Mouse (Mus musculus): ENCODE results near the gene Sptssb. TPM values are rescaled to one million over a fixed set of nuclear protein-coding genes. Genes with fewer than 3 reads are reported as not detected.

Sptssb gene
- total and polyA plus RNA-seq, 3 experiments: not detected

GRCm38 (mm10) chr3:69907564-69907963, 47.8 kb upstream of the Sptssb start:
- no peak for TF ChIP-seq SMC3 (IDR thresholded peaks at IDR 0.05; ENCODE audit: low read depth, low read length)
- TF ChIP-seq MXI1 (IDR thresholded peaks at IDR 0.05; ENCODE audit: low read depth, low read length): no peak
- no peak for TF ChIP-seq TBP (conservative IDR thresholded peaks at IDR 0.05; ENCODE audit: low read depth, low read length)
- no peak for TF ChIP-seq MAFK (IDR thresholded peaks at IDR 0.05; ENCODE audit: insufficient replicate concordance, low read length)
- no peak for TF ChIP-seq ETS1 (conservative IDR thresholded peaks at IDR 0.05; ENCODE audit: low read depth, low read length)
- no peak for TF ChIP-seq KAT2A (IDR thresholded peaks at IDR 0.05; ENCODE audit: insufficient replicate concordance, low read length)
- TF ChIP-seq MEF2A (IDR thresholded peaks at IDR 0.05; ENCODE audit: borderline replicate concordance, low read depth, low read length): no peak
- TF ChIP-seq ZC3H11A (IDR thresholded peaks at IDR 0.05; ENCODE audit: low read depth, low read length): no peak
- no peak for TF ChIP-seq CHD2 (IDR thresholded peaks at IDR 0.05; ENCODE audit: low read length)
- no peak for TF ChIP-seq IRF4 (IDR thresholded peaks at IDR 0.05; ENCODE audit: low read depth, low read length)
- no peak for TF ChIP-seq NELFE (IDR thresholded peaks at IDR 0.05; ENCODE audit: low read depth, low read length)
- TF ChIP-seq BHLHE40 (IDR thresholded peaks at IDR 0.05; ENCODE audit: low read depth, low read length): no peak
- TF ChIP-seq EP300 (IDR thresholded peaks at IDR 0.05; ENCODE audit: low read length): no peak
- no peak for TF ChIP-seq ELF1 (IDR thresholded peaks at IDR 0.05; ENCODE audit: low read depth, low read length)
- TF ChIP-seq NRF1 (IDR thresholded peaks at IDR 0.05; ENCODE audit: low read depth, low read length): no peak
- Histone ChIP-seq H3K4me2 (ENCODE audit: insufficient read depth, low read depth, poor library complexity, severe bottlenecking) (no peak overlapping the region), H3K4me1 (ENCODE audit: control insufficient read depth in 1 of 2, insufficient read depth in 2 of 2) (0 out of 4 replicates have a peak, but pooled peaks cover 0 to 5% of the 10 kb centered on the region in 2 experiments), H3K4me3 (replicated peaks in 1 of 3; ENCODE audit: low read depth in 2 of 3, low read length in 2 of 3, poor library complexity in 1 of 3) (no peak overlapping the region), H3K79me2 (replicated peaks; ENCODE audit: control insufficient read depth, extremely low read depth, insufficient read depth, poor library complexity, severe bottlenecking) (no peaks in the 10 kb centered on the region), H3K9me3 (replicated peaks; ENCODE audit: low read length) (no peaks in the 10 kb centered on the region), H3K9ac (ENCODE audit: insufficient read depth, low read depth) (no peak overlapping the region), H3K36me3 (replicated peaks in 1 of 2; ENCODE audit: control insufficient read depth in 1 of 2, insufficient read depth in 1 of 2, low read length in 1 of 2) (no peaks in the 10 kb centered on the region), H3K27me3 (replicated peaks) (no peaks in the 10 kb centered on the region), H3K27ac (ENCODE audit: insufficient read depth, low read depth) (no peak overlapping the region)
- in situ Hi-C loops (cut with MboI; ENCODE audit: low pct_ligation_motif_present, low pct_unique_long_range_greater_than_20kb, low sequenced_read_pairs) (no loop called here), dilution Hi-C loops (cut with MboI; ENCODE audit: extremely low pct_ligation_motif_present, extremely low pct_unique_long_range_greater_than_20kb, low sequenced_read_pairs) (no loop called here)
- no peak for DNase-seq (ENCODE audit: extremely low read depth)

- Histone ChIP-seq H3K4me1 (ENCODE audit: control insufficient read depth in 1 of 2, insufficient read depth in 2 of 2) (0 out of 4 replicates have a peak, but pooled peaks cover 0 to 5% of the 10 kb centered on the region in 2 experiments), H3K9ac (ENCODE audit: insufficient read depth, low read depth) (no peak overlapping the region), H3K27ac (ENCODE audit: insufficient read depth, low read depth) (no peak overlapping the region), H3K79me2 (replicated peaks; ENCODE audit: control insufficient read depth, extremely low read depth, insufficient read depth, poor library complexity, severe bottlenecking) (no peaks in the 10 kb centered on the region), H3K4me2 (ENCODE audit: insufficient read depth, low read depth, poor library complexity, severe bottlenecking) (no peak overlapping the region), H3K4me3 (replicated peaks in 1 of 3; ENCODE audit: low read depth in 2 of 3, low read length in 2 of 3, poor library complexity in 1 of 3) (no peak overlapping the region), H3K9me3 (replicated peaks; ENCODE audit: low read length) (no peaks in the 10 kb centered on the region), H3K27me3 (replicated peaks) (no peaks in the 10 kb centered on the region), H3K36me3 (replicated peaks in 1 of 2; ENCODE audit: control insufficient read depth in 1 of 2, insufficient read depth in 1 of 2, low read length in 1 of 2) (no peaks in the 10 kb centered on the region)
- TF ChIP-seq JUN (IDR thresholded peaks at IDR 0.05; ENCODE audit: insufficient read depth, low read depth, low read length): no peak
- TF ChIP-seq TBP (conservative IDR thresholded peaks at IDR 0.05; ENCODE audit: low read depth, low read length): no peak
- TF ChIP-seq MAX (IDR thresholded peaks at IDR 0.05; ENCODE audit: low read length): no peak
- no peak for TF ChIP-seq CHD1 (IDR thresholded peaks at IDR 0.05; ENCODE audit: low read depth, low read length)
- no peak for TF ChIP-seq USF1 (IDR thresholded peaks at IDR 0.05; ENCODE audit: low read depth, low read length)
- no peak for TF ChIP-seq ELF1 (IDR thresholded peaks at IDR 0.05; ENCODE audit: low read depth, low read length)
- TF ChIP-seq SMC3 (IDR thresholded peaks at IDR 0.05; ENCODE audit: low read depth, low read length): no peak
- TF ChIP-seq ETS1 (conservative IDR thresholded peaks at IDR 0.05; ENCODE audit: low read depth, low read length): no peak
- TF ChIP-seq PAX5 (IDR thresholded peaks at IDR 0.05; ENCODE audit: low read length): no peak
- TF ChIP-seq ZKSCAN1 (IDR thresholded peaks at IDR 0.05; ENCODE audit: borderline replicate concordance, low read depth, low read length): no peak
- dilution Hi-C loops (cut with MboI; ENCODE audit: extremely low pct_ligation_motif_present, extremely low pct_unique_long_range_greater_than_20kb, low sequenced_read_pairs): no loop called here
- in situ Hi-C loops (cut with MboI; ENCODE audit: low pct_ligation_motif_present, low pct_unique_long_range_greater_than_20kb, low sequenced_read_pairs): no loop called here
- DNase-seq (ENCODE audit: extremely low read depth): no peak
These were observed 43.2 kb upstream of the Sptssb start for GRCm38 (mm10) chr3:69902787-69903477.

Data from CH12.LX (cell line).